Mouse (Mus musculus): ENCODE results near the gene Bcap29.
A peak's percentile ranks its signal among the peaks of the same experiment; 100 is the strongest.

DNA sequence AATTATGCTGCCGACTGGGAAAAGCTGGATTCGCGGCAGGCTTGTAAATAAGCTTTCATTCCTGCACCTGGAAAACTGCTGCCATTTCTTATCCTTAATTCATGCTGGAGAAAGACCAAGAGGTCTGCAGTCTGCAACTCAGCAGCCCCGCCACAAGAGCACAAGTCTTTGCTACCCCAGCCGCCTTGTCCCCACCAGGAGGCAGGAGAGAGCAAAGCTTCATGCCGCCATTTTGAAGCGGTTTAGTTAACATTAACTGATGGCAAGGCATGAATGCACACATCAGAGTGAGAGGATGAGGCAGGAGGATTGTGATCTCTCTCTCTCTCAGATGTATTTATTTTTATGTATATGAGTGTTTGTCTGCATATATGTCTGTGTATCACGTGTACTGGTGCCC is 14.4 kb downstream of the Bcap29 start:
- TF ChIP-seq USF1 (IDR thresholded peaks at IDR 0.05; ENCODE audit: low read depth, low read length) (no peak), UBTF (IDR thresholded peaks at IDR 0.05; ENCODE audit: low read depth, low read length) (no peak), CTCF (conservative IDR thresholded peaks at IDR 0.05 in 1 of 2, IDR thresholded peaks at IDR 0.05 in 1 of 2; ENCODE audit: low read depth in 2 of 2, low read length in 2 of 2) (peak in 1 of 2 experiments; percentile 26; a peak in 2 of 4 replicates), POLR2A (IDR thresholded peaks at IDR 0.05; ENCODE audit: low read depth, low read length) (no peak), CHD2 (IDR thresholded peaks at IDR 0.05; ENCODE audit: low read length) (no peak), CHD1 (IDR thresholded peaks at IDR 0.05; ENCODE audit: low read depth, low read length) (no peak), MAX (IDR thresholded peaks at IDR 0.05; ENCODE audit: low read length) (no peak), POLR2AphosphoS2 (IDR thresholded peaks at IDR 0.05; ENCODE audit: low read depth, low read length) (no peak), NRF1 (IDR thresholded peaks at IDR 0.05; ENCODE audit: low read depth, low read length) (no peak)
